ENCODE assay signal across 12 mouse cellular contexts in genomic region chr11:75443711-75444110, GRCm38 (mm10). TPM values are rescaled to one million over a fixed set of nuclear protein-coding genes. Genes with fewer than 3 reads are reported as not detected.
DNase-seq lines count a peak whose midpoint lies in the region; ATAC-seq and TF ChIP-seq lines count a peak whose summit lies in the region.
"Had no signal": no experiment of that assay in that cellular context is flagged by ENCODE, and none has a peak within 500 bp of the region (broad histone marks: within the 10 kb centered on the region; RNA-seq: fewer than 3 reads in every experiment).

No protein-coding gene starts in this region.

- H3K4me1 ChIP-seq in heart, embryonic 10.5 days, result peaks cover 22% of the 10 kb centered on the region
- H3K4me1 ChIP-seq in kidney, postnatal 0 days (replicated peaks; ENCODE audit: insufficient read depth, low read length), result 0 out of 2 replicates have a peak, but pooled peaks cover 4% of the 10 kb centered on the region
- H3K4me1 ChIP-seq in liver, embryonic 14.5 days (replicated peaks; ENCODE audit: control insufficient read depth in 2 of 2, insufficient read depth in 2 of 2, low read length in 1 of 2), result peaks cover 12 to 13% of the 10 kb centered on the region in 2 experiments; a peak in 3 of 4 replicates
- H3K4me1 ChIP-seq in forebrain, embryonic 15.5 days, result no peaks in the 10 kb centered on the region
- H3K4me1 ChIP-seq: embryonic facial prominence, embryonic 15.5 days had no signal

- TF ChIP-seq EP300 in liver, embryonic 14.5 days (IDR thresholded peaks at IDR 0.05; ENCODE audit: low read depth), result peak; percentile 14; the same call in 1 of the 2 replicates

- ATAC-seq in kidney, postnatal 0 days (replicated peaks; ENCODE audit: low FRiP score, low read depth), result peak; percentile 86
- peak; percentile 68 for ATAC-seq in liver, embryonic 14.5 days (ENCODE audit: insufficient read depth)
- no peak for ATAC-seq in forebrain, embryonic 15.5 days (replicated peaks)
- ATAC-seq: lung, postnatal 0 days had no signal

- no peaks in the 10 kb centered on the region for H3K9me3 ChIP-seq in heart, embryonic 10.5 days
- no peaks in the 10 kb centered on the region for H3K9me3 ChIP-seq in kidney, postnatal 0 days (replicated peaks; ENCODE audit: low read length)
- H3K9me3 ChIP-seq in liver, embryonic 14.5 days (ENCODE audit: control insufficient read depth, low read length), result no peaks in the 10 kb centered on the region
- H3K9me3 ChIP-seq in forebrain, embryonic 15.5 days, result no peaks in the 10 kb centered on the region
- H3K9me3 ChIP-seq: embryonic facial prominence, embryonic 15.5 days had no signal

- no peak overlapping the region for H3K4me2 ChIP-seq in kidney, postnatal 0 days (ENCODE audit: low read length)
- no peak overlapping the region for H3K4me2 ChIP-seq in liver, embryonic 14.5 days (ENCODE audit: low read depth)
- no peak overlapping the region for H3K4me2 ChIP-seq in forebrain, embryonic 15.5 days (replicated peaks)
- H3K4me2 ChIP-seq: embryonic facial prominence, embryonic 15.5 days had no signal

- no peak for DNase-seq in heart, embryonic 10.5 days (ENCODE audit: low spot score)
- DNase-seq in heart, postnatal 36 days, result no peak
- DNase-seq in embryo, embryonic 10 days (ENCODE audit: low spot score), result peak; percentile 55
- peak; percentile 18 for DNase-seq in kidney, postnatal 0 days (ENCODE audit: low spot score)
- DNase-seq in liver, embryonic 14.5 days (ENCODE audit: low read depth in 3 of 3, low spot score in 3 of 3), result no peak
- no peak for DNase-seq in left cerebral cortex, adult 2 months (ENCODE audit: extremely low spot score in 1 of 2, low spot score in 2 of 2)
- DNase-seq in layer of hippocampus, postnatal 36 days, result no peak
- DNase-seq: cerebellum, adult 9-11 months; heart, postnatal 10 days had no signal

- 0 out of 2 replicates have a peak, but pooled peaks have one; percentile 20 for TF ChIP-seq CTCF in kidney, postnatal 0 days (IDR thresholded peaks at IDR 0.05; ENCODE audit: low read depth)
- 0 out of 2 replicates have a peak, but pooled peaks have one; percentile 14 for TF ChIP-seq CTCF in liver, embryonic 14.5 days (IDR thresholded peaks at IDR 0.05; ENCODE audit: low read depth)
- TF ChIP-seq CTCF in left cerebral cortex, adult 2 months (IDR thresholded peaks at IDR 0.05), result no peak

- peaks cover 64% of the 10 kb centered on the region for H3K36me3 ChIP-seq in heart, embryonic 10.5 days
- H3K36me3 ChIP-seq in kidney, postnatal 0 days (ENCODE audit: insufficient read depth, low read length), result peaks cover 26% of the 10 kb centered on the region; the same call in 1 of the 2 replicates
- H3K36me3 ChIP-seq in liver, embryonic 14.5 days (replicated peaks; ENCODE audit: control insufficient read depth, insufficient read depth, low read depth), result peaks cover 71% of the 10 kb centered on the region
- peaks cover 34% of the 10 kb centered on the region for H3K36me3 ChIP-seq in forebrain, embryonic 15.5 days

- no peak overlapping the region for H3K4me3 ChIP-seq in heart, embryonic 10.5 days
- H3K4me3 ChIP-seq in kidney, postnatal 0 days (replicated peaks; ENCODE audit: low read depth, low read length), result no peak overlapping the region
- H3K4me3 ChIP-seq in liver, embryonic 14.5 days (ENCODE audit: insufficient read depth in 1 of 2, low read depth in 2 of 2, low read length in 2 of 2), result no peak overlapping the region
- H3K4me3 ChIP-seq in left cerebral cortex, adult 2 months, result no peak overlapping the region
- H3K4me3 ChIP-seq in forebrain, embryonic 15.5 days, result no peak overlapping the region
- H3K4me3 ChIP-seq: embryonic facial prominence, embryonic 15.5 days had no signal

- H3K9ac ChIP-seq in kidney, postnatal 0 days (ENCODE audit: low read depth, low read length), result no peak overlapping the region
- 0 out of 2 replicates have a peak overlapping the region, but pooled peaks have one; percentile 2 for H3K9ac ChIP-seq in liver, embryonic 14.5 days (replicated peaks)
- H3K9ac ChIP-seq in forebrain, embryonic 15.5 days (replicated peaks), result no peak overlapping the region
- H3K9ac ChIP-seq: embryonic facial prominence, embryonic 15.5 days had no signal

- WGBS in heart, embryonic 10.5 days, result 70% methylated on average over 8 of the region's 8 CpGs
- 54% methylated on average over 8 of the region's 8 CpGs for WGBS in kidney, postnatal 0 days
- WGBS in liver, embryonic 14.5 days (ENCODE audit: insufficient replicate concordance), result 80% methylated on average over 8 of the region's 8 CpGs
- 56% methylated on average over 8 of the region's 8 CpGs for WGBS in forebrain, embryonic 15.5 days

- no peaks in the 10 kb centered on the region for H3K27me3 ChIP-seq in heart, embryonic 10.5 days (ENCODE audit: insufficient read depth, poor library complexity, severe bottlenecking)
- no peaks in the 10 kb centered on the region for H3K27me3 ChIP-seq in kidney, postnatal 0 days (ENCODE audit: insufficient read depth, low read length)
- no peaks in the 10 kb centered on the region for H3K27me3 ChIP-seq in liver, embryonic 14.5 days (ENCODE audit: control insufficient read depth, insufficient read depth, low read length)
- H3K27me3 ChIP-seq in forebrain, embryonic 15.5 days, result no peaks in the 10 kb centered on the region
- H3K27me3 ChIP-seq: embryonic facial prominence, embryonic 15.5 days had no signal

- peak overlapping the region; percentile 7; the same call in 1 of the 2 replicates for H3K27ac ChIP-seq in heart, embryonic 10.5 days
- H3K27ac ChIP-seq in kidney, postnatal 0 days, result no peak overlapping the region
- H3K27ac ChIP-seq in liver, embryonic 14.5 days, result no peak overlapping the region; the same call in 1 of the 2 replicates
- no peak overlapping the region for H3K27ac ChIP-seq in left cerebral cortex, adult 2 months
- H3K27ac ChIP-seq in forebrain, embryonic 15.5 days (replicated peaks), result no peak overlapping the region
- H3K27ac ChIP-seq: embryonic facial prominence, embryonic 15.5 days had no signal

- intact Hi-C loops in heart, postnatal 36 days (cut with DNase I), result no loop called here
- intact Hi-C loops in left cerebral cortex, adult 2 months (cut with DNase I), result no loop called here

RNA-seq across cellular contexts. Expression of gene Serpinf2, which starts 4.3 kb away (rescaled TPM):
- 3.6 and 98.2 TPM in 2 replicates for polyA plus RNA-seq in heart, embryonic 10.5 days (2016; fragmentation: Nextera tagmentation; extraction: Ambion mirVana)
- not detected for total RNA-seq in heart, postnatal 36 days (2021)
- polyA plus RNA-seq in kidney, postnatal 0 days (2015; fragmentation: Nextera tagmentation; extraction: Ambion mirVana), result 45.2 and 57.0 TPM in 2 replicates
- polyA plus RNA-seq in liver, embryonic 14.5 days (2012; rRNA removed), result 474 and 506 TPM in 2 replicates
- polyA plus RNA-seq in liver, embryonic 14.5 days (2014; fragmentation: Nextera tagmentation; extraction: Ambion mirVana), result 304 and 336 TPM in 2 replicates
- total RNA-seq in left cerebral cortex, adult 2 months (2021), result under 1 TPM in 1 of 2 experiments, not detected in 1; 0.28 TPM
- polyA plus RNA-seq in forebrain, embryonic 15.5 days (2015; fragmentation: Nextera tagmentation; extraction: Ambion mirVana), result 0.22 TPM in 1 of 2 replicates, not detected in the other
- under 1 TPM; 0.40 to 0.50 TPM for total RNA-seq in layer of hippocampus, postnatal 36 days (2021)
- total RNA-seq: heart, postnatal 10 days had no signal

RNA-seq across cellular contexts. Expression of gene Wdr81, which starts 10.8 kb away (rescaled TPM):
- 6.9 and 7.6 TPM in 2 replicates for polyA plus RNA-seq in heart, embryonic 10.5 days (2016; fragmentation: Nextera tagmentation; extraction: Ambion mirVana)
- 10 to 100 TPM in 1 of 2 experiments, 1 to 10 TPM in 1; 8.7 to 10.4 TPM for total RNA-seq in heart, postnatal 36 days (2021)
- polyA plus RNA-seq in kidney, postnatal 0 days (2015; fragmentation: Nextera tagmentation; extraction: Ambion mirVana), result 4.9 and 5.3 TPM in 2 replicates
- 15.3 and 16.4 TPM in 2 replicates for polyA plus RNA-seq in liver, embryonic 14.5 days (2012; rRNA removed)
- polyA plus RNA-seq in liver, embryonic 14.5 days (2014; fragmentation: Nextera tagmentation; extraction: Ambion mirVana), result 14.6 and 15.8 TPM in 2 replicates
- 10 to 100 TPM; 19.5 to 20.7 TPM for total RNA-seq in left cerebral cortex, adult 2 months (2021)
- polyA plus RNA-seq in forebrain, embryonic 15.5 days (2015; fragmentation: Nextera tagmentation; extraction: Ambion mirVana), result 7.7 and 8.2 TPM in 2 replicates
- 10 to 100 TPM; 20.6 to 22.6 TPM for total RNA-seq in layer of hippocampus, postnatal 36 days (2021)

RNA-seq across cellular contexts. Expression of gene Tlcd2, which starts 17.8 kb away (rescaled TPM):
- polyA plus RNA-seq in heart, embryonic 10.5 days (2016; fragmentation: Nextera tagmentation; extraction: Ambion mirVana), result 12.8 and 21.3 TPM in 2 replicates
- 1 to 10 TPM; 5.4 to 7.1 TPM for total RNA-seq in heart, postnatal 36 days (2021)
- 9.3 and 11.8 TPM in 2 replicates for polyA plus RNA-seq in kidney, postnatal 0 days (2015; fragmentation: Nextera tagmentation; extraction: Ambion mirVana)
- 7.3 and 8.2 TPM in 2 replicates for polyA plus RNA-seq in liver, embryonic 14.5 days (2012; rRNA removed)
- polyA plus RNA-seq in liver, embryonic 14.5 days (2014; fragmentation: Nextera tagmentation; extraction: Ambion mirVana), result 11.9 and 13.0 TPM in 2 replicates
- under 1 TPM; 0.51 to 0.66 TPM for total RNA-seq in left cerebral cortex, adult 2 months (2021)
- polyA plus RNA-seq in forebrain, embryonic 15.5 days (2015; fragmentation: Nextera tagmentation; extraction: Ambion mirVana), result 0.95 and 1.3 TPM in 2 replicates
- total RNA-seq in layer of hippocampus, postnatal 36 days (2021), result under 1 TPM; 0.40 to 0.85 TPM

RNA-seq across cellular contexts. Expression of gene Serpinf1, which starts 21.2 kb away (rescaled TPM):
- 53.6 and 168 TPM in 2 replicates for polyA plus RNA-seq in heart, embryonic 10.5 days (2016; fragmentation: Nextera tagmentation; extraction: Ambion mirVana)
- total RNA-seq in heart, postnatal 36 days (2021), result 10 to 100 TPM; 25.4 to 26.1 TPM
- 90.9 and 98.4 TPM in 2 replicates for polyA plus RNA-seq in kidney, postnatal 0 days (2015; fragmentation: Nextera tagmentation; extraction: Ambion mirVana)
- polyA plus RNA-seq in liver, embryonic 14.5 days (2012; rRNA removed), result 104 and 128 TPM in 2 replicates
- polyA plus RNA-seq in liver, embryonic 14.5 days (2014; fragmentation: Nextera tagmentation; extraction: Ambion mirVana), result 145 and 166 TPM in 2 replicates
- 10 to 100 TPM in 1 of 2 experiments, 1 to 10 TPM in 1; 9.7 to 10.5 TPM for total RNA-seq in left cerebral cortex, adult 2 months (2021)
- 21.4 and 27.2 TPM in 2 replicates for polyA plus RNA-seq in forebrain, embryonic 15.5 days (2015; fragmentation: Nextera tagmentation; extraction: Ambion mirVana)
- total RNA-seq in layer of hippocampus, postnatal 36 days (2021), result 10 to 100 TPM; 12.5 to 17.0 TPM

RNA-seq across cellular contexts. Expression of gene Prpf8, which starts 42.9 kb away (rescaled TPM):
- polyA plus RNA-seq in heart, embryonic 10.5 days (2016; fragmentation: Nextera tagmentation; extraction: Ambion mirVana), result 49.2 and 53.7 TPM in 2 replicates
- 10 to 100 TPM; 82.9 to 92.8 TPM for total RNA-seq in heart, postnatal 36 days (2021)
- 36.3 and 36.6 TPM in 2 replicates for polyA plus RNA-seq in kidney, postnatal 0 days (2015; fragmentation: Nextera tagmentation; extraction: Ambion mirVana)
- polyA plus RNA-seq in liver, embryonic 14.5 days (2012; rRNA removed), result 34.2 and 38.1 TPM in 2 replicates
- polyA plus RNA-seq in liver, embryonic 14.5 days (2014; fragmentation: Nextera tagmentation; extraction: Ambion mirVana), result 34.2 and 42.2 TPM in 2 replicates
- total RNA-seq in left cerebral cortex, adult 2 months (2021), result 100 to 1,000 TPM; 133 to 138 TPM
- 55.0 and 58.3 TPM in 2 replicates for polyA plus RNA-seq in forebrain, embryonic 15.5 days (2015; fragmentation: Nextera tagmentation; extraction: Ambion mirVana)
- 100 to 1,000 TPM; 126 to 130 TPM for total RNA-seq in layer of hippocampus, postnatal 36 days (2021)

Comparison
In these comparisons a context has a peak if more than half of its experiments do, and no peak if none do; other contexts are left out.
1. DNase-seq: peak in embryo, embryonic 10 days (single experiment) and kidney, postnatal 0 days (single experiment); none in heart, embryonic 10.5 days (single experiment), heart, postnatal 36 days (0 of 2), liver, embryonic 14.5 days (0 of 3), left cerebral cortex, adult 2 months (0 of 2) and layer of hippocampus, postnatal 36 days (0 of 2).